In the genomic region with DNA sequence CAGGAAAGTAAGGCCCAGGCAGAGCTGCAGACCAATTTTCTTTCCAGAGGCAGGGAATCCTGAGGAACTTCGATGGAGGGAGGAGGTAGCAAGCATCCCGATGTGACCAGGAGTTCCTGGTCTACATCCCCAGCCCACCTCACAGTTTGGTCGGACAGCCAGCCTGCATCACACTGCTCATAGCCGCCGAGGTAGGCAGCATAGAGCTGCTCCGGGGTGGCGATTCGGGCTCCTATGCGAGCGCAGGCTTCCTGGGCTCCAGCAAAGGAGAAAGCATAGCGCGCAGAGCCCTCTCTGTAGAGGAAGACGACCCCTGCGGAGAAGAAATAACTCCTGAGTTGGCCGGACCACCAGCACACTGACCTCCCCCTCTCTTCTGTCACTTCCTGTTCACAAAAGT, we compare ENCODE assay signal across 11 mouse cellular contexts. TPM values are rescaled to one million over a fixed set of nuclear protein-coding genes. Genes with fewer than 3 reads are reported as not detected.
DNase-seq lines count a peak whose midpoint lies in the region; ATAC-seq and TF ChIP-seq lines count a peak whose summit lies in the region.
"Had no signal": no experiment of that assay in that cellular context is flagged by ENCODE, and none has a peak within 500 bp of the region (broad histone marks: within the 10 kb centered on the region; RNA-seq: fewer than 3 reads in every experiment).

No protein-coding gene starts in this region.

- H3K27ac ChIP-seq in intestine, embryonic 15.5 days: no peak overlapping the region
- no peak overlapping the region for H3K27ac ChIP-seq in intestine, postnatal 0 days (ENCODE audit: low read depth, low read length)
- no peak overlapping the region for H3K27ac ChIP-seq in forebrain, embryonic 10.5 days
- no peak overlapping the region for H3K27ac ChIP-seq in limb, embryonic 10.5 days
- no peak overlapping the region for H3K27ac ChIP-seq in neural tube, embryonic 14.5 days (ENCODE audit: low read depth, low read length)
- H3K27ac ChIP-seq: macrophage had no signal

- DNase-seq in forebrain, embryonic 10.5 days (ENCODE audit: extremely low spot score, low spot score): no peak
- DNase-seq in limb, embryonic 10.5 days (ENCODE audit: low spot score): no peak
- DNase-seq in adipocyte (ENCODE audit: low spot score): no peak
- no peak for DNase-seq in lung, postnatal 10 days
- DNase-seq in testis, postnatal 10 days (ENCODE audit: low spot score): no peak
- DNase-seq: kidney, postnatal 14 days had no signal

- no peak overlapping the region for H3K9ac ChIP-seq in intestine, embryonic 15.5 days
- H3K9ac ChIP-seq in intestine, postnatal 0 days (ENCODE audit: low read depth, low read length): no peak overlapping the region
- H3K9ac ChIP-seq in neural tube, embryonic 14.5 days (replicated peaks; ENCODE audit: low read depth, low read length): no peak overlapping the region

- peaks cover 15% of the 10 kb centered on the region for H3K4me1 ChIP-seq in intestine, embryonic 15.5 days (replicated peaks)
- peaks cover 4% of the 10 kb centered on the region; the same call in 1 of the 2 replicates for H3K4me1 ChIP-seq in intestine, postnatal 0 days (replicated peaks; ENCODE audit: control insufficient read depth, insufficient read depth, low read length)
- H3K4me1 ChIP-seq in forebrain, embryonic 10.5 days: peaks cover 66% of the 10 kb centered on the region
- peaks cover 32% of the 10 kb centered on the region for H3K4me1 ChIP-seq in limb, embryonic 10.5 days
- peaks cover 21% of the 10 kb centered on the region for H3K4me1 ChIP-seq in neural tube, embryonic 14.5 days (ENCODE audit: control insufficient read depth, insufficient read depth, low read length)

- no peak for TF ChIP-seq CTCF in intestine, postnatal 0 days (IDR thresholded peaks at IDR 0.05; ENCODE audit: low read depth)

- H3K36me3 ChIP-seq in intestine, embryonic 15.5 days: no peaks in the 10 kb centered on the region
- no peaks in the 10 kb centered on the region for H3K36me3 ChIP-seq in intestine, postnatal 0 days (ENCODE audit: control insufficient read depth, insufficient read depth)
- H3K36me3 ChIP-seq in forebrain, embryonic 10.5 days (replicated peaks): no peaks in the 10 kb centered on the region
- no peaks in the 10 kb centered on the region for H3K36me3 ChIP-seq in limb, embryonic 10.5 days
- no peaks in the 10 kb centered on the region for H3K36me3 ChIP-seq in neural tube, embryonic 14.5 days (ENCODE audit: control insufficient read depth, insufficient read depth, low read length)

- H3K27me3 ChIP-seq in intestine, embryonic 15.5 days (replicated peaks): peaks cover 98% of the 10 kb centered on the region
- peaks cover 86% of the 10 kb centered on the region for H3K27me3 ChIP-seq in intestine, postnatal 0 days (replicated peaks; ENCODE audit: control insufficient read depth, insufficient read depth, low read length)
- H3K27me3 ChIP-seq in forebrain, embryonic 10.5 days (ENCODE audit: poor library complexity, severe bottlenecking): peaks cover 100% of the 10 kb centered on the region
- H3K27me3 ChIP-seq in limb, embryonic 10.5 days (ENCODE audit: low read depth, poor library complexity, severe bottlenecking): peaks cover 100% of the 10 kb centered on the region
- peaks cover 67% of the 10 kb centered on the region for H3K27me3 ChIP-seq in neural tube, embryonic 14.5 days (ENCODE audit: control insufficient read depth, insufficient read depth, low read length)

- H3K4me2 ChIP-seq in intestine, embryonic 15.5 days (replicated peaks): peak overlapping the region; percentile 75; the same call in 1 of the 2 replicates
- H3K4me2 ChIP-seq in intestine, postnatal 0 days (replicated peaks; ENCODE audit: low read depth): no peak overlapping the region; the same call in 1 of the 2 replicates
- peak overlapping the region; percentile 66 for H3K4me2 ChIP-seq in neural tube, embryonic 14.5 days (ENCODE audit: low read depth, low read length)

- no peak overlapping the region for H3K4me3 ChIP-seq in intestine, embryonic 15.5 days (replicated peaks)
- H3K4me3 ChIP-seq in intestine, postnatal 0 days (ENCODE audit: low read depth, low read length): no peak overlapping the region
- peak overlapping the region; percentile 51 for H3K4me3 ChIP-seq in forebrain, embryonic 10.5 days
- H3K4me3 ChIP-seq in limb, embryonic 10.5 days: peak overlapping the region; percentile 50
- peak overlapping the region; percentile 37; the same call in 1 of the 2 replicates for H3K4me3 ChIP-seq in neural tube, embryonic 14.5 days (ENCODE audit: low read depth, low read length)

- WGBS in intestine, embryonic 15.5 days: 5% methylated on average over 15 of the region's 15 CpGs
- WGBS in intestine, postnatal 0 days: 3% methylated on average over 15 of the region's 15 CpGs
- WGBS in forebrain, embryonic 10.5 days: 2% methylated on average over 15 of the region's 15 CpGs
- WGBS in limb, embryonic 10.5 days: 4% methylated on average over 15 of the region's 15 CpGs
- WGBS in neural tube, embryonic 14.5 days: 5% methylated on average over 15 of the region's 15 CpGs

- no peak for ATAC-seq in intestine, embryonic 15.5 days
- ATAC-seq in intestine, postnatal 0 days: no peak
- no peak for ATAC-seq in neural tube, embryonic 14.5 days (ENCODE audit: low read depth)

- no peaks in the 10 kb centered on the region for H3K9me3 ChIP-seq in intestine, embryonic 15.5 days
- no peaks in the 10 kb centered on the region for H3K9me3 ChIP-seq in intestine, postnatal 0 days (ENCODE audit: control insufficient read depth)
- no peaks in the 10 kb centered on the region for H3K9me3 ChIP-seq in forebrain, embryonic 10.5 days
- no peaks in the 10 kb centered on the region for H3K9me3 ChIP-seq in limb, embryonic 10.5 days (replicated peaks)
- H3K9me3 ChIP-seq in neural tube, embryonic 14.5 days (ENCODE audit: control insufficient read depth, low read length): no peaks in the 10 kb centered on the region

RNA-seq across cellular contexts. Expression of a gene that starts 3.6 kb away (rescaled TPM):
- polyA plus RNA-seq in intestine, embryonic 15.5 days (2015; fragmentation: Nextera tagmentation; extraction: Ambion mirVana): 0.15 and 0.54 TPM in 2 replicates
- 0.17 and 0.24 TPM in 2 replicates for polyA plus RNA-seq in intestine, postnatal 0 days (2015; fragmentation: Nextera tagmentation; extraction: Ambion mirVana)
- polyA plus RNA-seq in forebrain, embryonic 10.5 days (2016; fragmentation: Nextera tagmentation; extraction: Ambion mirVana): 0.17 TPM in 2 replicates
- not detected in 2 replicates for polyA plus RNA-seq in limb, embryonic 10.5 days (2016; fragmentation: Nextera tagmentation; extraction: Ambion mirVana)
- 79.5 and 107 TPM in 2 replicates for polyA plus RNA-seq in neural tube, embryonic 14.5 days (2014; fragmentation: Nextera tagmentation; extraction: Ambion mirVana)
- polyA plus RNA-seq: macrophage had no signal

RNA-seq across cellular contexts. Expression of a gene that starts 25.5 kb away (rescaled TPM):
- 17.0 and 20.0 TPM in 2 replicates for polyA plus RNA-seq in intestine, embryonic 15.5 days (2015; fragmentation: Nextera tagmentation; extraction: Ambion mirVana)
- polyA plus RNA-seq in intestine, postnatal 0 days (2015; fragmentation: Nextera tagmentation; extraction: Ambion mirVana): 9.2 and 9.5 TPM in 2 replicates
- polyA plus RNA-seq in forebrain, embryonic 10.5 days (2016; fragmentation: Nextera tagmentation; extraction: Ambion mirVana): 81.2 and 86.9 TPM in 2 replicates
- polyA plus RNA-seq in limb, embryonic 10.5 days (2016; fragmentation: Nextera tagmentation; extraction: Ambion mirVana): 13.5 and 14.6 TPM in 2 replicates
- polyA plus RNA-seq in neural tube, embryonic 14.5 days (2014; fragmentation: Nextera tagmentation; extraction: Ambion mirVana): 11.1 and 16.7 TPM in 2 replicates

RNA-seq across cellular contexts. Expression of a gene that starts 31.0 kb away (rescaled TPM):
- polyA plus RNA-seq in intestine, embryonic 15.5 days (2015; fragmentation: Nextera tagmentation; extraction: Ambion mirVana): not detected in 2 replicates
- polyA plus RNA-seq in intestine, postnatal 0 days (2015; fragmentation: Nextera tagmentation; extraction: Ambion mirVana): not detected in 2 replicates
- not detected in 2 replicates for polyA plus RNA-seq in forebrain, embryonic 10.5 days (2016; fragmentation: Nextera tagmentation; extraction: Ambion mirVana)
- 0.06 TPM in 1 of 2 replicates, not detected in the other for polyA plus RNA-seq in limb, embryonic 10.5 days (2016; fragmentation: Nextera tagmentation; extraction: Ambion mirVana)
- 0.39 and 0.76 TPM in 2 replicates for polyA plus RNA-seq in neural tube, embryonic 14.5 days (2014; fragmentation: Nextera tagmentation; extraction: Ambion mirVana)
- polyA plus RNA-seq: gonadal fat pad, adult 2 months; macrophage had no signal

RNA-seq across cellular contexts. Expression of a gene that starts 46.5 kb away (rescaled TPM):
- 36.7 and 40.3 TPM in 2 replicates for polyA plus RNA-seq in intestine, embryonic 15.5 days (2015; fragmentation: Nextera tagmentation; extraction: Ambion mirVana)
- 13.6 and 16.8 TPM in 2 replicates for polyA plus RNA-seq in intestine, postnatal 0 days (2015; fragmentation: Nextera tagmentation; extraction: Ambion mirVana)
- polyA plus RNA-seq in forebrain, embryonic 10.5 days (2016; fragmentation: Nextera tagmentation; extraction: Ambion mirVana): 52.4 and 54.5 TPM in 2 replicates
- 42.4 and 53.4 TPM in 2 replicates for polyA plus RNA-seq in limb, embryonic 10.5 days (2016; fragmentation: Nextera tagmentation; extraction: Ambion mirVana)
- 31.2 and 36.5 TPM in 2 replicates for polyA plus RNA-seq in neural tube, embryonic 14.5 days (2014; fragmentation: Nextera tagmentation; extraction: Ambion mirVana)

RNA-seq across cellular contexts. Expression of a gene that starts 47.9 kb away (rescaled TPM):
- polyA plus RNA-seq in intestine, embryonic 15.5 days (2015; fragmentation: Nextera tagmentation; extraction: Ambion mirVana): 7.0 and 8.2 TPM in 2 replicates
- polyA plus RNA-seq in intestine, postnatal 0 days (2015; fragmentation: Nextera tagmentation; extraction: Ambion mirVana): 0.81 and 1.9 TPM in 2 replicates
- polyA plus RNA-seq in forebrain, embryonic 10.5 days (2016; fragmentation: Nextera tagmentation; extraction: Ambion mirVana): 834 and 866 TPM in 2 replicates
- polyA plus RNA-seq in limb, embryonic 10.5 days (2016; fragmentation: Nextera tagmentation; extraction: Ambion mirVana): 944 and 1,066 TPM in 2 replicates
- 45.5 and 103 TPM in 2 replicates for polyA plus RNA-seq in neural tube, embryonic 14.5 days (2014; fragmentation: Nextera tagmentation; extraction: Ambion mirVana)
- polyA plus RNA-seq: macrophage had no signal

Comparison
In these comparisons a context has a peak if more than half of its experiments do, and no peak if none do; other contexts are left out.
1. H3K4me3 ChIP-seq: peak in forebrain, embryonic 10.5 days (single experiment), limb, embryonic 10.5 days (single experiment) and neural tube, embryonic 14.5 days (single experiment); none in intestine, embryonic 15.5 days (single experiment) and intestine, postnatal 0 days (single experiment).
2. RNA of a gene that starts 3.6 kb away (polyA plus RNA-seq): 79.5 to 107 TPM in neural tube, embryonic 14.5 days; 0.15 to 0.54 TPM in intestine, embryonic 15.5 days, 0.17 TPM in forebrain, embryonic 10.5 days, 0.17 to 0.24 TPM in intestine, postnatal 0 days and not detected in limb, embryonic 10.5 days; every median in the first group is over 10 times any median in the second.